Mouse (Mus musculus): ENCODE results near the gene Hk1. TPM values are rescaled to one million over a fixed set of nuclear protein-coding genes. Genes with fewer than 3 reads are reported as not detected.

Hk1 gene
- total and polyA plus RNA-seq, 3 experiments: 192 to 740 (median 441) TPM

DNA sequence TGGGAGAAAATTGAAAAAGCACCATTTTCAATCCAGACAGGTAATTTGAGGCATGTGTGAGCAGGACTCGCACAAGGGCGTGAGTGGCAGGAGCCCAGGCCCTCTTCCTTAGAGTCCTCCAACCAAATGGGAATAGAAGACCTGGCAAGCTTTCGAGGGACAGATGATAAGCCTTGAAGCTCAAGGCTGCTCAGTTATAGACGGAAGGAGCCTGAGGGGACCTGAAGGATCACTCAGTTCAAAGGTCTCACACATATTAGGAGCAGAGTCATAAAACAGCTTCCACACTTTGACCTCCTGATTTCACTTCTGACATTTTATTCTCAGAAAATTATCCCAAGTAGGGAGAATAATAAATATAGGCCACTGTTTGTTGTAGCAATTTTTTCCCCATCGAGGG, 39.7 kb upstream of the Hk1 start:
- Histone ChIP-seq H3K4me1 (ENCODE audit: control insufficient read depth in 1 of 2, insufficient read depth in 2 of 2, low read length in 2 of 2) (peaks cover 8 to 31% of the 10 kb centered on the region in 2 experiments), H3K9me3 (replicated peaks; ENCODE audit: insufficient read depth, low read length) (no peaks in the 10 kb centered on the region), H3K36me3 (ENCODE audit: control insufficient read depth in 1 of 2, insufficient read depth in 2 of 2, low read length in 2 of 2) (peaks cover 0 to 18% of the 10 kb centered on the region in 2 experiments; a peak in 2 of 4 replicates), H3K79me2 (ENCODE audit: control insufficient read depth, insufficient read depth, low read length, poor library complexity) (no peaks in the 10 kb centered on the region), H3K4me3 (ENCODE audit: control insufficient read depth in 1 of 2, insufficient read depth in 1 of 2, low read depth in 2 of 2, low read length in 2 of 2) (no peak overlapping the region), H3K27me3 (ENCODE audit: control insufficient read depth in 1 of 2, insufficient read depth in 2 of 2, low read length in 2 of 2) (no peaks in the 10 kb centered on the region), H3K27ac (ENCODE audit: control insufficient read depth, low read depth, low read length) (no peak overlapping the region), H3K9ac (ENCODE audit: control insufficient read depth, low read depth, low read length, poor library complexity, severe bottlenecking) (no peak overlapping the region)
- TF ChIP-seq SIN3A (IDR thresholded peaks at IDR 0.05; ENCODE audit: low read length): no peak
- no peak for TF ChIP-seq GATA1 (IDR thresholded peaks at IDR 0.05; ENCODE audit: low read depth, low read length)
- TF ChIP-seq CHD2 (IDR thresholded peaks at IDR 0.05; ENCODE audit: low read length): no peak
- no peak for TF ChIP-seq SMC3 (IDR thresholded peaks at IDR 0.05; ENCODE audit: low read depth, low read length)
- DNase-seq (ENCODE audit: low read depth, low spot score): no peak

DNA sequence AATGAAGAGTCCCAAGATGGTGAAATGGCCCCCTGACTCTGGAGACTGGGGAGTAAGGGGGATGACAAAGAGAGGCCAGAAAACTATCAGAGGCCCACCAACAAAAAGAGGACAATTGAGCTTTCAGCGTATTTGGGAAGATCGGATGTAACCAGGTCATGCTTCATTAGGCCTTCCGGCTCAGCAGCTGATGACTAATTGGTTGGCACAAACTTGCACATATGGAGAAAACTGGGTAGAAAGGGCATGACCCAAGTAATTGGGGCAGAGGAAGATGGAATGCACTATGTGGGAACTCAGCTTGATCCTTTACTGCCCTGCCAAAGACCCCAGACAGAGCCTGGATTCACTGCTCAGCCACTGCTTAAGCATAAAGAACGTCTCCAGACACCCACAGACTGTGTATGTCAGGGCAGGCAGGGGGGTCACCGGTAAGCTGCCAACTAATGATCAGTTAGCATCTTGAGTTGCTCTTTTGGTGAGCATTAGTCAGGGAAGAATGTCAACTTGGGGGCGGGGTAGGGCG, 39.2 kb upstream of the Hk1 start:
- Histone ChIP-seq H3K4me3 (ENCODE audit: control insufficient read depth in 1 of 2, insufficient read depth in 1 of 2, low read depth in 2 of 2, low read length in 2 of 2) (no peak overlapping the region), H3K9me3 (replicated peaks; ENCODE audit: insufficient read depth, low read length) (no peaks in the 10 kb centered on the region), H3K9ac (ENCODE audit: control insufficient read depth, low read depth, low read length, poor library complexity, severe bottlenecking) (no peak overlapping the region), H3K27ac (ENCODE audit: control insufficient read depth, low read depth, low read length) (no peak overlapping the region), H3K4me1 (ENCODE audit: control insufficient read depth in 1 of 2, insufficient read depth in 2 of 2, low read length in 2 of 2) (peaks cover 8 to 36% of the 10 kb centered on the region in 2 experiments), H3K36me3 (ENCODE audit: control insufficient read depth in 1 of 2, insufficient read depth in 2 of 2, low read length in 2 of 2) (peaks cover 0 to 24% of the 10 kb centered on the region in 2 experiments; a peak in 2 of 4 replicates), H3K79me2 (ENCODE audit: control insufficient read depth, insufficient read depth, low read length, poor library complexity) (no peaks in the 10 kb centered on the region), H3K27me3 (ENCODE audit: control insufficient read depth in 1 of 2, insufficient read depth in 2 of 2, low read length in 2 of 2) (no peaks in the 10 kb centered on the region)
- no peak for DNase-seq (ENCODE audit: low read depth, low spot score)
- no peak for TF ChIP-seq HCFC1 (IDR thresholded peaks at IDR 0.05; ENCODE audit: low read depth, low read length)
- TF ChIP-seq MYB (IDR thresholded peaks at IDR 0.05; ENCODE audit: low read depth, low read length): no peak
- no peak for TF ChIP-seq USF2 (IDR thresholded peaks at IDR 0.05; ENCODE audit: borderline replicate concordance in 1 of 2, insufficient read depth in 1 of 2, low read depth in 1 of 2, low read length in 2 of 2)
- TF ChIP-seq ZMIZ1 (IDR thresholded peaks at IDR 0.05; ENCODE audit: low read depth, low read length): no peak
- TF ChIP-seq USF1 (IDR thresholded peaks at IDR 0.05; ENCODE audit: low read depth, low read length): no peak
- no peak for TF ChIP-seq ELF1 (IDR thresholded peaks at IDR 0.05; ENCODE audit: low read depth, low read length)
- no peak for TF ChIP-seq NRF1 (IDR thresholded peaks at IDR 0.05; ENCODE audit: insufficient read depth, low read depth, low read length, poor library complexity, severe bottlenecking)

DNA sequence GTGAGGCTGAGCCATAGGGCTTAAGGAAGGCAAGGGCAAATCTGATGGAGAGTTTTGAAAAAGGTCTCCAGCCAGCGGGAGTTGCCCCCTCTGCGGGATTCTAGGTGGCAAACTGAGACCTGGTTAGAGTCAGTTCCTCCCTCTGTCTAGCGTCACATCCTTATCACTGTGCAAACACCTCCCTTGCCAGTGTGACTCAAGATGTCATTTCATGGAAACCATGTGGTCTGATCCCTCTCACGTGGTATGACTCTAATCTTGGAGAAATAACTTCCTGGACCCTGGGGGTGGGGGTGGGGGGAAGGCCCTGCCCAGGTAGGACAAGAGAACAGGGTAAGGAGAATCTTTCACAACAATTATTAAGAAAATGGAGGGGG, 33.9 kb upstream of the Hk1 start:
- Histone ChIP-seq H3K27me3 (ENCODE audit: control insufficient read depth in 1 of 2, insufficient read depth in 2 of 2, low read length in 2 of 2) (no peaks in the 10 kb centered on the region), H3K36me3 (ENCODE audit: control insufficient read depth in 1 of 2, insufficient read depth in 2 of 2, low read length in 2 of 2) (peaks cover 0 to 25% of the 10 kb centered on the region in 2 experiments; a peak in 2 of 4 replicates), H3K79me2 (ENCODE audit: control insufficient read depth, insufficient read depth, low read length, poor library complexity) (no peaks in the 10 kb centered on the region), H3K4me1 (ENCODE audit: control insufficient read depth in 1 of 2, insufficient read depth in 2 of 2, low read length in 2 of 2) (peaks cover 8 to 47% of the 10 kb centered on the region in 2 experiments), H3K9me3 (replicated peaks; ENCODE audit: insufficient read depth, low read length) (no peaks in the 10 kb centered on the region), H3K4me3 (ENCODE audit: control insufficient read depth in 1 of 2, insufficient read depth in 1 of 2, low read depth in 2 of 2, low read length in 2 of 2) (peak overlapping the region; percentile 21 to 22; a peak in 2 of 4 replicates), H3K27ac (ENCODE audit: control insufficient read depth, low read depth, low read length) (peak overlapping the region; percentile 76), H3K9ac (ENCODE audit: control insufficient read depth, low read depth, low read length, poor library complexity, severe bottlenecking) (peak overlapping the region; percentile 31)
- peak; percentile 87 for DNase-seq (ENCODE audit: low read depth, low spot score)
- TF ChIP-seq CTCF (IDR thresholded peaks at IDR 0.05 in 2 of 3, conservative IDR thresholded peaks at IDR 0.05 in 1 of 3; ENCODE audit: control insufficient read depth in 1 of 3, insufficient read depth in 1 of 3, low read depth in 2 of 3, low read length in 3 of 3, poor library complexity in 1 of 3, severe bottlenecking in 1 of 3) (no peak), POLR2A (IDR thresholded peaks at IDR 0.05; ENCODE audit: control insufficient read depth in 1 of 2, insufficient read depth in 1 of 2, low read depth in 1 of 2, low read length in 2 of 2, poor library complexity in 1 of 2) (0 out of 4 replicates have a peak, but pooled peaks of 1 of the 2 experiments have one; percentile 35), SMC3 (IDR thresholded peaks at IDR 0.05; ENCODE audit: low read depth, low read length) (no peak), POLR2AphosphoS2 (IDR thresholded peaks at IDR 0.05; ENCODE audit: low read length) (no peak), ZMIZ1 (IDR thresholded peaks at IDR 0.05; ENCODE audit: low read depth, low read length) (no peak), CHD2 (IDR thresholded peaks at IDR 0.05; ENCODE audit: low read length) (no peak), E2F4 (IDR thresholded peaks at IDR 0.05; ENCODE audit: borderline replicate concordance, low read depth, low read length) (no peak), TAL1 (IDR thresholded peaks at IDR 0.05; ENCODE audit: low read length) (peak; percentile 67), MEF2A (IDR thresholded peaks at IDR 0.05; ENCODE audit: extremely low read depth, insufficient replicate concordance, low read depth, low read length, poor library complexity, severe bottlenecking) (no peak), MAZ (IDR thresholded peaks at IDR 0.05; ENCODE audit: low read depth, low read length) (no peak), BHLHE40 (IDR thresholded peaks at IDR 0.05; ENCODE audit: borderline replicate concordance, low read depth, low read length) (peak; percentile 79), ZKSCAN1 (IDR thresholded peaks at IDR 0.05; ENCODE audit: low read depth, low read length) (no peak), GATA1 (IDR thresholded peaks at IDR 0.05; ENCODE audit: low read depth, low read length) (peak; percentile 85), MXI1 (IDR thresholded peaks at IDR 0.05; ENCODE audit: low read depth, low read length) (peak; percentile 94), UBTF (IDR thresholded peaks at IDR 0.05; ENCODE audit: borderline replicate concordance, insufficient read depth, low read depth, low read length) (no peak), MAFK (IDR thresholded peaks at IDR 0.05; ENCODE audit: borderline replicate concordance, low read depth, low read length) (no peak), KAT2A (conservative IDR thresholded peaks at IDR 0.05; ENCODE audit: low read depth, low read length) (no peak), ELF1 (IDR thresholded peaks at IDR 0.05; ENCODE audit: low read depth, low read length) (peak; percentile 20; the same call in 1 of the 2 replicates), NRF1 (IDR thresholded peaks at IDR 0.05; ENCODE audit: insufficient read depth, low read depth, low read length, poor library complexity, severe bottlenecking) (no peak)
